Mouse (Mus musculus): Measurements from ENCODE around the gene Sympk. TPM values are rescaled to one million over a fixed set of nuclear protein-coding genes. Genes with fewer than 3 reads are reported as not detected.

The Sympk gene
- total and polyA plus RNA-seq, 3 experiments: 43.7 to 141 (median 111) TPM

DNA sequence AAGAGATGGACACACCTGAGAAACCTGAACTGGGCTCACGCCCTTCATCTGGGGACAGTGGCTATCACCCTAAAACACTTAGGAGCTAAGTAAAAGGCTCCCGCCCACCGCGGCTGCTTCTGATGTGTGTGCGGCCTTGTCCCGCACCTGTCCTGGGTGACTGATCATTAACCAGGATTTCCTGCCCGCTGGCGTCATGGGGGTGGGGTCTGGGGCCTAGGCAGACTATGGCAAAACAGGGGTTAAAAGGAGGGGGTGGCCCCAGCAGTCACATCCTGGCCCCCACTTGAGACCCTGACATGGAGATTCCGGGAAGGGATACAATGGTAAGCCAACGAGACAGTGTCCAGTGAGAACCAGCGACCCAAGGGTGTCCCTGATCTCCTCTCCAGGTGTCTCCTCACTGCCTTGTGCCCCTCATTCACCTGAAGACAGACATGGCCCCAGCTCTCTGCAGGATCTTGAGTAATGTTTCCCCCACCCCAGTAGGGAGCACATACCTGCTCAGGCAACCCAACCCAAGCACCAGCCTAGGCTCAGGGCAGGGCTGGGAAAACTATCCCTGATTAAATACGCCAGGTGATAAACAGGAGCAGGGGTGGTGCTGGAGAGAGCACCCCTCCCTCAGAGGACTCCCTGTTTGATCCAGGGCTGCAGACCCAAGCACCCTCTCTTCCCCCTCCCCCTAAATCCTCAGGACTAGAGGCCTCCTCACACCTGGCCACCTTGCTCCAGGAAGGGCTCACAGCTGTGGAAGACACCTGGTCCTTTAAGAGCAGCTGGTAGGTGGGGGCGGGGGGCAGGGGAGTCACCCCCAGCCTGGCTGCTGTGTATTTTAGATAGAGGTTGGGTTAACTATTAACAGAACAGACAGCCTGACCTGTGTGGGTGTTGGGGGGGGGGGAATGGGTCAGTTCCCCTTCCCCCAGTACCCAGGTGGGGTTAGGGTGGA lies 16.9 kb upstream of the Sympk start:
- peaks cover 4% of the 10 kb centered on the region for H3K9me3 ChIP-seq (replicated peaks; ENCODE audit: low read length)
- peak; percentile 43; the same call in 1 of the 2 replicates for TF ChIP-seq TCF12 (IDR thresholded peaks at IDR 0.05; ENCODE audit: low read depth, low read length)
- TF ChIP-seq POLR2A (IDR thresholded peaks at IDR 0.05; ENCODE audit: low read depth, low read length): no peak
- H3K27me3 ChIP-seq (replicated peaks): peaks cover 16% of the 10 kb centered on the region
- in situ Hi-C loops (cut with MboI; ENCODE audit: low pct_ligation_motif_present, low pct_unique_long_range_greater_than_20kb, low sequenced_read_pairs) (no loop called here), dilution Hi-C loops (cut with MboI; ENCODE audit: extremely low pct_ligation_motif_present, extremely low pct_unique_long_range_greater_than_20kb, low sequenced_read_pairs) (no loop called here)
- H3K4me1 ChIP-seq (ENCODE audit: control insufficient read depth in 1 of 2, insufficient read depth in 2 of 2): peaks cover 5 to 33% of the 10 kb centered on the region in 2 experiments; a peak in 3 of 4 replicates
- peaks cover 8 to 23% of the 10 kb centered on the region in 2 experiments for H3K36me3 ChIP-seq (replicated peaks in 1 of 2; ENCODE audit: control insufficient read depth in 1 of 2, insufficient read depth in 1 of 2, low read length in 1 of 2)
- DNase-seq (ENCODE audit: extremely low read depth): no peak
- no peak overlapping the region for H3K4me3 ChIP-seq (replicated peaks in 1 of 3; ENCODE audit: low read depth in 2 of 3, low read length in 2 of 3, poor library complexity in 1 of 3)
- H3K4me2 ChIP-seq (ENCODE audit: insufficient read depth, low read depth, poor library complexity, severe bottlenecking): no peak overlapping the region
- H3K27ac ChIP-seq (ENCODE audit: insufficient read depth, low read depth): no peak overlapping the region
- H3K79me2 ChIP-seq (replicated peaks; ENCODE audit: control insufficient read depth, extremely low read depth, insufficient read depth, poor library complexity, severe bottlenecking): no peaks in the 10 kb centered on the region
- no peak overlapping the region for H3K9ac ChIP-seq (ENCODE audit: insufficient read depth, low read depth)

DNA sequence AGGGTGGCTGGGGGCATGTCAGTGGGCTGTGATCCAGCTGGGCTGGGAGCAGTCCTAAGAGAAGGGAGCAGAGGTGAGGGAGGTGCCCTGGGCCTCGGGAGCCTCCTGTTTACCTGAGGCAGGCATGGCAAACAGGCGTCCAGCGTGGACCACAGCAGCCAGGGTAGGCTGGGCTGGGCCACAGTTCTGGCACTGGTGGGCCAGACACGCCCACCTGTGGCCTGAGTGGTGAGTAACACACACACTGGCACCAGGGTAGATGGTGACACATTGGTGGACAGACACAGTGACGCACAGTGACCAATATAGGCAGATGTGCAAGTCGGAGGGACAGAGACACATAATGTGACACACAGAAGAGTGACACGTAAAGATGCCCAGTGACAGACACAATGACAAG lies 13.6 kb upstream of the Sympk start:
- in situ Hi-C loops (cut with MboI; ENCODE audit: low pct_ligation_motif_present, low pct_unique_long_range_greater_than_20kb, low sequenced_read_pairs): no loop called here
- H3K27ac ChIP-seq (ENCODE audit: insufficient read depth, low read depth): no peak overlapping the region
- H3K4me3 ChIP-seq (replicated peaks in 1 of 3; ENCODE audit: low read depth in 2 of 3, low read length in 2 of 3, poor library complexity in 1 of 3): no peak overlapping the region

DNA sequence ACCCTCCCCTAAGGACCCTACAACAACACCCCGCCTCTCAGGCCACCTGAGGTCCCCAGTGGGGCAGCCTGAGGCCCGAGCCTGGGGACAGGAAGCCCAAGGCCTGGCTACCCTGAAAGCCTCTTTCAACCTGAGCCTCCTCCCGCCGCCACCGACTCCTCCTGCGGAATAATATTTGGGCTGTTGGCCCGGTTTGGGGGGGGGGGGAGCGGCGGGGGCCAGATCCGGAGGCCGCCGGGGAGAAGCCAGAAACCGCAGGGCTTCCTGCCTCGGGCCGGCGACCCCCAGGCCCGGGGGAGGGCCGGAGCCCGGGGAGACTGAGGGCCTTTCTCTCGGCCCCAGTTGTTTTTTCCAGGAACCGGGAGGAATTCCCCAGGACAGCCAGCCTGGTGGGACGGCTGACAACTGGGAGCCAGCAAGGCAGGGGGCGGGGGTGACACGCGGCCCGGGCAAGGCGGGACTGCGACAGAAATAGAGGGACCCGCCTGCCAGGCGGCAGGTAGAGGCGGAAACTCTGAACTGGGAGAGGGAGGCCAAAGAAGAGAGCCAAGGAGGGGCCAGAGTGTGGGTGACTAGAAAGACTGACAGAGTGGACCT lies 12.1 kb upstream of the Sympk start:
- in situ Hi-C loops (cut with MboI; ENCODE audit: low pct_ligation_motif_present, low pct_unique_long_range_greater_than_20kb, low sequenced_read_pairs): no loop called here
- H3K9me3 ChIP-seq (replicated peaks; ENCODE audit: low read length): no peaks in the 10 kb centered on the region
- H3K4me1 ChIP-seq (ENCODE audit: control insufficient read depth in 1 of 2, insufficient read depth in 2 of 2): peaks cover 0 to 15% of the 10 kb centered on the region in 2 experiments; a peak in 3 of 4 replicates
- no peaks in the 10 kb centered on the region for H3K79me2 ChIP-seq (replicated peaks; ENCODE audit: control insufficient read depth, extremely low read depth, insufficient read depth, poor library complexity, severe bottlenecking)
- dilution Hi-C loops (cut with MboI; ENCODE audit: extremely low pct_ligation_motif_present, extremely low pct_unique_long_range_greater_than_20kb, low sequenced_read_pairs): no loop called here
- peaks cover 46% of the 10 kb centered on the region for H3K27me3 ChIP-seq (replicated peaks)
- peak overlapping the region; percentile 20; the same call in 1 of the 2 replicates for H3K9ac ChIP-seq (ENCODE audit: insufficient read depth, low read depth)
- no peak overlapping the region for H3K4me2 ChIP-seq (ENCODE audit: insufficient read depth, low read depth, poor library complexity, severe bottlenecking)
- TF ChIP-seq ZMIZ1 (IDR thresholded peaks at IDR 0.05; ENCODE audit: low read depth, low read length) (no peak), EP300 (IDR thresholded peaks at IDR 0.05; ENCODE audit: low read length) (no peak), USF2 (conservative IDR thresholded peaks at IDR 0.05; ENCODE audit: low read depth, low read length) (no peak), SMC3 (IDR thresholded peaks at IDR 0.05; ENCODE audit: low read depth, low read length) (no peak)
- no peak for DNase-seq (ENCODE audit: extremely low read depth)
- no peak overlapping the region for H3K27ac ChIP-seq (ENCODE audit: insufficient read depth, low read depth)
- H3K36me3 ChIP-seq (replicated peaks in 1 of 2; ENCODE audit: control insufficient read depth in 1 of 2, insufficient read depth in 1 of 2, low read length in 1 of 2): peaks cover 0 to 1% of the 10 kb centered on the region in 2 experiments
- no peak overlapping the region for H3K4me3 ChIP-seq (replicated peaks in 1 of 3; ENCODE audit: low read depth in 2 of 3, low read length in 2 of 3, poor library complexity in 1 of 3)

More for the DNA sequence above, 13.6 kb upstream of the Sympk start:
- no peak overlapping the region for H3K4me2 ChIP-seq (ENCODE audit: insufficient read depth, low read depth, poor library complexity, severe bottlenecking)
- H3K79me2 ChIP-seq (replicated peaks; ENCODE audit: control insufficient read depth, extremely low read depth, insufficient read depth, poor library complexity, severe bottlenecking): no peaks in the 10 kb centered on the region
- dilution Hi-C loops (cut with MboI; ENCODE audit: extremely low pct_ligation_motif_present, extremely low pct_unique_long_range_greater_than_20kb, low sequenced_read_pairs): no loop called here
- peaks cover 0 to 27% of the 10 kb centered on the region in 2 experiments; a peak in 3 of 4 replicates for H3K4me1 ChIP-seq (ENCODE audit: control insufficient read depth in 1 of 2, insufficient read depth in 2 of 2)
- TF ChIP-seq HCFC1 (IDR thresholded peaks at IDR 0.05; ENCODE audit: low read depth, low read length): no peak
- no peak for DNase-seq (ENCODE audit: extremely low read depth)
- no peak overlapping the region for H3K9ac ChIP-seq (ENCODE audit: insufficient read depth, low read depth)
- peaks cover under 1% of the 10 kb centered on the region for H3K9me3 ChIP-seq (replicated peaks; ENCODE audit: low read length)
- H3K36me3 ChIP-seq (replicated peaks in 1 of 2; ENCODE audit: control insufficient read depth in 1 of 2, insufficient read depth in 1 of 2, low read length in 1 of 2): peaks cover 4 to 12% of the 10 kb centered on the region in 2 experiments
- peaks cover 42% of the 10 kb centered on the region for H3K27me3 ChIP-seq (replicated peaks)

All from CH12.LX (cell line).